Mouse (Mus musculus) intestine, embryonic 16.5 days (tissue): ENCODE data around the gene Wdpcp. TPM values are rescaled to one million over a fixed set of nuclear protein-coding genes. Genes with fewer than 3 reads are reported as not detected.

Experiments used
- ATAC-seq: fragments of 200-750 bp; cut with Nextera tagmentation; 2 replicates; pipeline ENCODE4 v1.8.0; 2017; ENCODE audit warnings: moderate TSS enrichment, moderate library complexity
- H3K27ac ChIP-seq: fragments of 300-500 bp; sonication (generic); 2 replicates; pipeline ENCODE4 v1.5.1; 2014; ENCODE audit warnings: mild to moderate bottlenecking, low read length
- H3K27me3 ChIP-seq: fragments of 300-500 bp; sonication (generic); replicated peaks from 2 replicates; pipeline ENCODE4 v1.6.1; 2014; ENCODE audit warnings: low read length, control low read depth, mixed read lengths; ENCODE audit not compliant: control insufficient read depth, insufficient read depth
- H3K36me3 ChIP-seq: fragments of 300-500 bp; sonication (generic); 2 replicates; pipeline ENCODE4 v1.6.1; 2014; ENCODE audit warnings: low read length, control low read depth; ENCODE audit not compliant: control insufficient read depth, insufficient read depth
- H3K4me1 ChIP-seq: fragments of 300-500 bp; sonication (generic); 2 replicates; pipeline ENCODE4 v1.6.1; 2014; ENCODE audit warnings: low read length, control low read depth, mixed read lengths; ENCODE audit not compliant: control insufficient read depth, insufficient read depth
- H3K4me2 ChIP-seq: fragments of 300-500 bp; sonication (generic); 2 replicates; pipeline ENCODE4 v1.6.1; 2014; ENCODE audit warnings: low read depth, low read length, control low read depth
- H3K4me3 ChIP-seq: fragments of 300-500 bp; sonication (generic); 2 replicates; pipeline ENCODE4 v1.5.1; 2014; ENCODE audit warnings: mild to moderate bottlenecking, low read length
- H3K9ac ChIP-seq: fragments of 300-500 bp; sonication (generic); 2 replicates; pipeline ENCODE4 v1.6.1; 2014; ENCODE audit warnings: low read depth, low read length
- H3K9me3 ChIP-seq: fragments of 300-500 bp; sonication (generic); 2 replicates; pipeline ENCODE4 v1.6.1; 2016; ENCODE audit warnings: low read length, control low read depth; ENCODE audit not compliant: control insufficient read depth
- WGBS: fragments of 180-500 bp; shearing (Covaris S2); extraction: QIAGEN DNeasy Blood & Tissue Kit; methylation state at CpG from one replicate; pipeline ENCODE4 v1.1.7; 2014; 5-methylcytosine and 5-hydroxymethylcytosine counted together
- polyA plus RNA-seq: library from polyadenylated mRNA; unstranded; fragments of >200 nt; fragmentation: Nextera tagmentation; extraction: Ambion mirVana; gene quantifications from 2 replicates; pipeline ENCODE4 v1.2.1, GENCODE M21; 2015

Gene Wdpcp
- polyA plus RNA-seq, 1 experiment from 2014 or later: 5.7 TPM

DNA sequence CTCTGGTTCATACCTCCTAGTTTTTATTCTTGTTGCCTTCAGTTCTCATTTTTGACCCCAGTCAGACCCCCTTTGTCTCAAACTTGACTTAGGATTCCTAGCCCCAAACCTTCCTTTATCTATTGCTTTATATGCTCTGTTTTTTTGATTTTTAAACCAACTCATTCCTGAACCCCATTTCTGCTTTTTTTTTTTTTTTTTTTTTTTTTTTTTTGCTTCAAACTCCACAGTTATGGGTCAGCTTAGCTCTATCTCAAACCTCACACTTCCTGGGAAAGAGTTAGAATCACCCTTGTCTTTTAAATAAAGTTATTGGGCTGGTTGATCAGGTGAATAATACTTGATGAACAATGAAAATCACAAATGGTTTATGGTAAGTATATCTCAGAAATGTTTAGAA, 24.5 kb upstream of the Wdpcp start:
- no peak overlapping the region for H3K9ac ChIP-seq
- ATAC-seq: no peak
- no peaks in the 10 kb centered on the region for H3K27me3 ChIP-seq
- H3K4me2 ChIP-seq: no peak overlapping the region
- H3K4me3 ChIP-seq: no peak overlapping the region
- H3K27ac ChIP-seq: no peak overlapping the region
- no peaks in the 10 kb centered on the region; the same call in 1 of the 2 replicates for H3K4me1 ChIP-seq
- no peaks in the 10 kb centered on the region for H3K9me3 ChIP-seq
- no peaks in the 10 kb centered on the region for H3K36me3 ChIP-seq

DNA sequence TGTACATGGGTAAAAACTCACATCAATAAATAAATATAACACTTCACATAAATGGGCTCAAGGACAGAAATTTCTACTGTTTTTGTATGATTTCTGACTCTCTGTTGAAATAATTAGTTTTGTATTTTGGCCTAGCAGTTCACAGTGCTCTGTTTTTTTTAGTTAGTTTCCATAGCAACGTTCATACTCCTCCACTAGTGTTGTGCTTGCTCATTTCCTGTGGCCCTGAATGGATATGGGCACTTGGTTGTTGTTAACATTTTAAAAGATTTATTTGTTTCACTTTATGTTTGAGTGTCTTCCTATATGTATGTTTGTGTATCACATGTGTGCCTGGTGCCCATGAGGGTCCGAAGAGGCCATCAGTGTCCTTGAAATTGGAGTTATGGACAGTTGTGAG, 23.0 kb upstream of the Wdpcp start:
- H3K4me2 ChIP-seq: no peak overlapping the region
- ATAC-seq: no peak
- H3K9ac ChIP-seq: no peak overlapping the region
- no peaks in the 10 kb centered on the region for H3K36me3 ChIP-seq
- 88% methylated on average over 2 of the region's 2 CpGs for WGBS
- H3K9me3 ChIP-seq: no peaks in the 10 kb centered on the region
- H3K4me3 ChIP-seq: no peak overlapping the region
- no peak overlapping the region for H3K27ac ChIP-seq
- H3K27me3 ChIP-seq: no peaks in the 10 kb centered on the region
- H3K4me1 ChIP-seq: no peaks in the 10 kb centered on the region; the same call in 1 of the 2 replicates

DNA sequence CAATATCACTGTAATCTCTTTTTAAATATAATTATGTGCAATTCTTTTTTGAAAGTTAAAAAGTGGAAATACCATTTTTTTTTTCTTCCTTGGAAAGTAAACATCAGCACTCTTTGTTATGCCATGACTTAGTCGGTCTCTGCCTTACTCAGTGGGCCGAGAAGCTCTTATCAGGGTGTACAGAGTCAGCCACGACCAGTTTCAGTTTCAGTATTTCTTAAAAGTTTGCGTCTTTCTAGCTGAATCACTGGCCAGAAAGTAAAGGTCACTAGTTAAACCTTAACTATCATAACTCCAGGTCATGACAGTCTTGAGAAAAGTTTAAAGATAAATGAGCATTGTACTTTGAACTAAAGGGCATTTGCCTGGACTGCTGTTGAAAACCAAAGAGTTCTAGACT, 22.3 kb upstream of the Wdpcp start:
- peak; percentile 93 for ATAC-seq
- H3K27ac ChIP-seq: no peak overlapping the region
- H3K9ac ChIP-seq: no peak overlapping the region
- H3K27me3 ChIP-seq: no peaks in the 10 kb centered on the region
- H3K4me3 ChIP-seq: no peak overlapping the region
- H3K4me2 ChIP-seq: 0 out of 2 replicates have a peak overlapping the region, but pooled peaks have one; percentile 19
- H3K4me1 ChIP-seq: no peaks in the 10 kb centered on the region; the same call in 1 of the 2 replicates
- H3K36me3 ChIP-seq: no peaks in the 10 kb centered on the region
- 51% methylated on average over 4 of the region's 4 CpGs for WGBS
- H3K9me3 ChIP-seq: no peaks in the 10 kb centered on the region

GRCm38 (mm10) chr11:21550222-21551173, 21.5 kb upstream of the Wdpcp start:
- Histone ChIP-seq H3K27me3 (no peaks in the 10 kb centered on the region), H3K4me2 (0 out of 2 replicates have a peak overlapping the region, but pooled peaks have one; percentile 19), H3K27ac (peak overlapping the region; percentile 70), H3K9me3 (no peaks in the 10 kb centered on the region), H3K9ac (no peak overlapping the region), H3K4me3 (no peak overlapping the region), H3K36me3 (no peaks in the 10 kb centered on the region), H3K4me1 (no peaks in the 10 kb centered on the region; the same call in 1 of the 2 replicates)
- ATAC-seq: peak; percentile 74
- WGBS: 81% methylated on average over 12 of the region's 12 CpGs

DNA sequence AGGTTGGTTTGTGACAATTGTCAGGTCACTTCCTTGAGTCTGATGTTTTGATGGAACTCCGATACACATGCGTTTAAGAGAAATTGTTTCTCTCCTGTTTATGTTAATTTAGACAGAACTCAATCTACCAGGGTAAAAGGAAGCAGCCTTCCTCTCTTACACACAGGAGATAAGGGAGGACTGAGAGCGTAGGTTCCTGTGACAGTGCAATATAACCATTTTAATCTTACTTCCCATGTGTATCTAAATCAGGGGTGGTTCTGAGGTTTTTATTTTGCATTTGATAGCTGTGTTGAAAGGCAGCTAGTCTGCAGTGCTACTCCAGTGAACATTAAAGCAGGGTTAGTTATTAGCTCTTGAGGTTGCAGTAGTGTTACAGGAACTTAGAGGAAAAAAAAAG, 20.0 kb upstream of the Wdpcp start:
- WGBS: 58% methylated on average over 3 of the region's 3 CpGs
- H3K27ac ChIP-seq: no peak overlapping the region
- ATAC-seq: no peak

DNA sequence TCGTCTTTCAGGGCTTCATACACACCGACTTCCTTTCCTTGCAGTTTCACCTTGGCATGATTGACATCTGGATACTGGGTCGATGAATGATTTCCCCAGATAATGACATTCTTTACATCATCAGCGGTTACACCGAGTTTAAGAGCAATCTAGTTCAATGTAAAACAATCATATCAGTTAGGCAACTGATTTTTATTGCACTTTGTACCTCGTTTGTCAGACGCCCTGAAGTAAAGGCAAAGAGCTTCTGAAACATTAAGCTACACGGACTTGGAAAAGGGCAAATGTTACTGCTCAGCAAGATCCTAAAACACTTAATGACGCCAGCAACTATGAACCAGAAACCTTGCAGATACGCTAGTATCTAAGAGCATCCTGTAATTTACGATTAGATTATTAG, 12.3 kb upstream of the Wdpcp start:
- no peak overlapping the region for H3K9ac ChIP-seq
- H3K27me3 ChIP-seq: no peaks in the 10 kb centered on the region
- no peak overlapping the region for H3K4me2 ChIP-seq
- ATAC-seq: peak; percentile 82
- no peaks in the 10 kb centered on the region for H3K9me3 ChIP-seq
- no peak overlapping the region for H3K4me3 ChIP-seq
- 57% methylated on average over 11 of the region's 11 CpGs for WGBS
- H3K36me3 ChIP-seq: peaks cover 22% of the 10 kb centered on the region
- H3K27ac ChIP-seq: no peak overlapping the region
- peaks cover 3% of the 10 kb centered on the region; the same call in 1 of the 2 replicates for H3K4me1 ChIP-seq

More for the DNA sequence above, 20.0 kb upstream of the Wdpcp start:
- H3K4me3 ChIP-seq: no peak overlapping the region
- H3K4me1 ChIP-seq: no peaks in the 10 kb centered on the region; the same call in 1 of the 2 replicates
- no peaks in the 10 kb centered on the region for H3K27me3 ChIP-seq
- H3K9me3 ChIP-seq: no peaks in the 10 kb centered on the region
- no peaks in the 10 kb centered on the region for H3K36me3 ChIP-seq
- H3K4me2 ChIP-seq: no peak overlapping the region
- no peak overlapping the region for H3K9ac ChIP-seq

- Histone ChIP-seq H3K36me3 (peaks cover 24% of the 10 kb centered on the region), H3K9ac (no peak overlapping the region), H3K27me3 (no peaks in the 10 kb centered on the region), H3K4me3 (no peak overlapping the region), H3K27ac (no peak overlapping the region), H3K4me1 (peaks cover 3% of the 10 kb centered on the region; the same call in 1 of the 2 replicates), H3K9me3 (no peaks in the 10 kb centered on the region), H3K4me2 (no peak overlapping the region)
- no peak for ATAC-seq
- WGBS: 92% methylated on average over 5 of the region's 5 CpGs
Measured at GRCm38 (mm10) chr11:21561347-21561746, 10.7 kb upstream of the Wdpcp start.

GRCm38 (mm10) chr11:21563617-21564325, 8.3 kb upstream of the Wdpcp start:
- Histone ChIP-seq H3K4me1 (peaks cover 5% of the 10 kb centered on the region), H3K4me3 (no peak overlapping the region), H3K27ac (no peak overlapping the region), H3K36me3 (peaks cover 14% of the 10 kb centered on the region), H3K27me3 (no peaks in the 10 kb centered on the region), H3K9me3 (no peaks in the 10 kb centered on the region), H3K9ac (no peak overlapping the region), H3K4me2 (no peak overlapping the region)
- WGBS: 82% methylated on average over 4 of the region's 4 CpGs
- no peak for ATAC-seq

- H3K4me3 ChIP-seq: no peak overlapping the region
- H3K4me2 ChIP-seq: no peak overlapping the region
- peak overlapping the region; percentile 72 for H3K27ac ChIP-seq
- peaks cover 6% of the 10 kb centered on the region for H3K36me3 ChIP-seq
- H3K9ac ChIP-seq: no peak overlapping the region
- H3K4me1 ChIP-seq: peaks cover 12% of the 10 kb centered on the region
- ATAC-seq: peak; percentile 53
- H3K9me3 ChIP-seq: no peaks in the 10 kb centered on the region
- no peaks in the 10 kb centered on the region for H3K27me3 ChIP-seq
- 74% methylated on average over 9 of the region's 9 CpGs for WGBS
Measured at GRCm38 (mm10) chr11:21564681-21565405, 7.2 kb upstream of the Wdpcp start.
